Mouse (Mus musculus) induced T-regulatory cell, adult 2 months (primary cell): ENCODE data around the gene Peak1.

Experiments used
- DNase-seq: peaks from one replicate; pipeline ENCODE4 v3.0.0-alpha.2; 2012; ENCODE audit warnings: low read depth

Gene Peak1

DNA sequence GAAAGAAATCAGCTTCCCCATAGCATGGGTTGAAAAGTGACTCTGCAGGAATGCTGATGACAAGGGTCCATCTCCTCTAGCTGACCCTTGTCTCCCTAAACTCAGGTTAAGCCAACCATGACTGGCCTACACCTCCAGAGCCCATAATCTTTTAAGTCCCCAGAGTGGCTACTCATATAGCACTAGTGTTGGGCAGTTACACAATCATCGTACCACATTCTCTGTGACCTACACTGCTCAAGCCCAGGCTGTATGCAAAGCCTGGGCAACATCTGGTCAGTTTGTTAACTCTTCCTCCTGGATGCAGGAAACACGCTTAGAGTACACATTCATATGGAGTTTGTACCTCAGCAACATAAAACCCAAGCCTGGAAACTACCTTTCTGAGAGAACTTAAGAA is 217.7 kb downstream of the Peak1 start:
- no peak for DNase-seq

DNA sequence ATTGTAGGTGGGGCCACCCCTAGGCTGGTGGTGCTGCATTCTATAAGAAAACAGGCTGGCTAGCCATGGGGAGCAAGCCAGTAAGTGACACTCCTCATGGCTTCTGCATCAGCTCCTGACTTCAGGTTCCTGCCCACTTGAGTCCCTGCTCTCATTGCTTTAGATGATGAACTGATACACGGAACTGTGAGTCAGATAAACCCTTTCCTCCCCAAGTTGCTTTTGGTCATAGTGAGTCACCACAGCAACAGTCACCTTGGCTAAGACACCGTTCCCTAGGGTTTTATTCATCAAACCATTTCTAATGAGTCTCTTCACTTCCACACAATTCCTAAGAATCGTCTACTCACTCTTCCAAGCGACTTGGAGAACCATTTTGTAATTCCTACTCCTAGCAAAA is 220.9 kb downstream of the Peak1 start:
- no peak for DNase-seq

DNA sequence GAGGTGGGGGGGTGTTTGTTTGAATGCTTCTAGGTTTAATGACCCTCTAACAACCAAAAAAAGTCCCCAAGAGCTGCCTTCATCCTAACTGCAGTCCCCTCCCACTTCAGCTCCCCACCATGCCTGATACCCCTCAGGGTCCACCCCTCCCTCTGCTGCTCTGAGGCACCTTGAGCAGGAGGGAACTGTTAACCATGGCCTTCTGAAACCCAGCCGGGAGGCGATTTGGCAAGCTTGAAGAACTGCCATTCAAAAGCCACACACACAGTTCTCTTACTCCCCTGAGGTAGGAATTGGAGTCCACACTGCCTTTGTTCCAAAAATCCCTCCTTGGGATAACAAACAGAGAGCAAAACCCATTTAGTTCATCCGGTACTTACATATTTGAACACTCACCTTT is 222.7 kb downstream of the Peak1 start:
- no peak for DNase-seq

DNA sequence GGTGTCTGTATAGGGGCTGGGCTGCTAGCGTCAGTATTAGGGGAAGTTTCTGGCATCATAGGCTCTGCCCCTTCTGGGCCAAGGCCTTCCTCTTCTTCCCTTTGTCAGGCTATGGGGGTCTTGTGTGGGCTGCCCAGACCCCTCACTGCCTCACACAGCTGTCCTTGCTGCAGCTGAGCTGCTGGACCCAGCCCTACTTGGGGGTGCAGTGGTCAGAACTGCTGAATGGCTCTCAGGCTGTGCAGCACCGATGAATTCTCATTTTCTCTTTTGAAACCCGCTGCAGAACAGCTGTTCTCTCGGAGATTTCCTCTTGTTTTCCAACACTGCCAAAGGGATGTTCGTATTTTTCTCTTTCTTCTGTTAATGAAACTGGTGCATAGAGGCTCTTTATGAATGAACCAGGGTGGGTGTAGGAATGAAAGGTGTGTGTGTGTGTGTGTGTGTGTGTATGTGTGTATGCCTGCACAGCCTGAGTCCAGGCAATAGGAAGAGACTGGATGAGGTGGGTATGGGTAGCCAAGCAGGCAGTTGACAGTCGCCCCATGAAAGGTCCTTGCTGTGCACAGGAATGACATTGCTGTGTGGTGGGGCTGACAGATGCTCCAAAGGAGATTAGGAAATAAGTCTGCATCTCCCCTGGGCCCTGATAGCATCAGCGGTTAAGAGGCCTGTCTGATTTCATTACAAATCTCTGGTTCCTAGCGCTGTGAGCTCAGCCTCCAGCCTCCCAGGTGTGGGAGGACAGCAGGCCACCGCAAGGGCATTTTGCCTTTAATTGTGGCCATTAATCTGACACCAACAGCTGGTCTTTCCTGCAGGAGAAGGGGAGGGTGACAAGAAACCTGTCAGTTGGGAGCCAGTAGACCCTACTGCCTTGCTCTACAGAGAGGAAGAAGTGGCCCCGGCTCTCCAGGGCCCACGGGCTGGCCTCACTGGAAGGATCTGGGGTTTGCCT is 226.1 kb downstream of the Peak1 start:
- DNase-seq: no peak

DNA sequence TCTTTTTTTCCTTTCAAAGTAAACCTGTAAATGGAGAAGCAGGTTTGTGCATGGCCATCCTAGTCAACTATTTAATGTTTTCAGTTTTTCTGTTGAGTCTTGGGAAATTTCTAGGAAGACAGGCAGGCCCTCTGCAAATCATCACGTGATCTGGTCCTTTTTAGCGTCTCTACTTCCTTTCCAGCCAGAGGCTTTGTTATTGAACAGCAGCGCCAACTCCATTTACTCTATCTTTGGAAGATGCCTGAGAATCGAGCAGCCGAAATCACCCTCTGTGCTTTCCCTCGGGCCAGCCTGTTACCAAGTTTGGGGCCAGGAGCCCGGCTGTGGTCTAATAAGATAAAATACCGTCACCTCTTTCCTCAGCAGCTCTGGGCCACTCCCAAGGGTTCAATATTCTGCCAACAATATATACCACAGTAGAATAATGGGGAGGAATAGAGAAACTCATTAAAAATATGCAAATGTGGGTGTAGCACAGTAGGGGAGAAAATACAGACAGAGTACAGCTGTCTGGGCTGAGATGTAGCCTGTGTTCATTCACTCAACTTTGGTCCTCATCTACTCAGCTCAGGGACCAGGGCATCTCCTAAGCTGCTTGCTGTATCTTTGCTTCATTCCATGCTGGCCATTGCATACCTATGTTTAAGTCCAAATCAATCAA is 237.6 kb downstream of the Peak1 start:
- no peak for DNase-seq

DNA sequence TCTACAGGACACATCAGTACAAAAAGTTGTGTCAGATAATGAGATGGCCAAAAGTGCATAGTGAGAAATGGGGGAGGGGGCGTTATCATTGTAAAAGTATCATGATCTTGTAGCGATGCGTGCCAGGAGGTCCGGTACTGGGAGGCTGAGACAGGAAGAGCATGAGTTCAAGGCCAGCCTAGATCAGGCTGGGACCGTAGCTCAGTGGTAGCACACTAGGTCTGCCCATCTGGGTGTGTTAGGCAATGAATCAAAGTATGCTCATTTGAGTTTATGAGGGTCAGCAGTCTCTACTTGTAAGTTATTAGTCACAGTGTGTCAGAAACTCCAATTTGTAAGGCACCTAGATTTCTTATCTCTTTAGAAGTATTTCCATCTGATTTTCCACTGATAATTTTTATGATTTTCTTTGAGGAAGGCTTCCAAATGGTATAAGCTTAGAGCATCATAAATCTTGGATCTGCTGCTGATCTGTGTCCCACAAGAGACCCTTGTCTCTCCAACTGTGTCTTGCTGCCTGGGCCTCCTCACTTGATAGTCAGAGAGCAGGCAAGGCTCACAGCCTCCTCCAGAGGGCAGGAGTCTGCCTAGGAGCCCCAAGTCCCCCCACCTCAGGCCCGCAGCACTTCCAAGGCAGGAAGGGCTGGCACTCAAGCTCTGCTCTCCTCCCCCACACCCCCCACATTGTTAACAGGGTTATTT is 238.3 kb downstream of the Peak1 start:
- no peak for DNase-seq

DNA sequence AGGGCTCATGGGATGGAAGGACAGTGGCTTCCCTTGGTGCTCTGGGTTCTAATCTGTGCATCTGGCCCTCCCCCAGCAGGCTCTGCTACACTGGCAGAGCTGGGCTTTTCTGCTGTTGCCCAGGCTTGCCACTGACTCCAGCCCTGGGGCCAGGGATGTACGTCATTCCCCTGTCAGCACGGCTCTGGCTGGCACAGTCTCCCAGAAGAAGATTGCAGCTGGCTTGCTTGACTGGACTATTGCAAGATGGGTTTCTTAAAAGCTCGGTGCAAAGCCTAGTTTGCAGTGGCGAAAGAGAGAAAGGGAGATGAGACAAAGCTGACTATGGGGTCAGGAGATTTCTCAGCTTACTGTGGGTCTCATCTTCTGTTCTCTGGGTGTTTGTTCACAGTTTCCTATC is 240.5 kb downstream of the Peak1 start:
- no peak for DNase-seq

DNA sequence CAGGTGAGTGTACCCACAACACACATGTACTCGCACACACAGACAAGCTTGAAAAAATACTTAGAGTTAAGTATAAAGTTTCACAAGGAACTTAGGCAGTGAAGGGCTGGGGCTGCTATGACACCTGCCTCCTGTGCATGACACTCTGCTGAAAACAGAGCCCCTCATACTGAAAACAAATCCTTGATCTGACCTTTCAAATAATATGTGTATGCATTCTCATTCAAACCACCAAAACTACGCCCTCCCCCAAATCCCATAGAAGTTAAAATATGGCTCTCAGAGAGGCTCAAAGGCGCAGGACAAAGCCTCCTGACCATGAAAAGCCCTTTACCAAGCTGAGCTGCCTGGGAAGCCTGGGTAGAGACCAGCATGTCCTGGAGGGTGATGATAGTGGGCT is 242.6 kb downstream of the Peak1 start:
- DNase-seq: no peak

DNA sequence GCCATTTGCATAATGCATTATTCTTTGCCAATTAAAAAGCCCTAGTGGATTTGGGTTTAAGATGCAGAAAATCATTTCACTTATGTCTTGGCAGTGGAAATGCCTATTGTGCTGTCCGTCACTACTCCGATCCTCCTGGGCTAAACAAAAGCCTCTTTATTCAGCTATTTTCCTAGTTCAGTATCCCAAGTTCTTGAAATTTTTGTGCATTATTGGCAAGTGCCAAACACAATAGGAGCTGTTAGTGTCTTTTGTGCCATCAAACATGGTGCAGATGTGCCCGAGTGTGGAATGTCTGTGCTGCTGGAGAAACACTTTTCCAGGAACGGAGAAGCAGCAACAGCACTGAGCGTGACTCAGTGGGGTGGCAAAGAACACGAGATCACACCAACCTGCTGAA is 250.2 kb downstream of the Peak1 start:
- DNase-seq: no peak

DNA sequence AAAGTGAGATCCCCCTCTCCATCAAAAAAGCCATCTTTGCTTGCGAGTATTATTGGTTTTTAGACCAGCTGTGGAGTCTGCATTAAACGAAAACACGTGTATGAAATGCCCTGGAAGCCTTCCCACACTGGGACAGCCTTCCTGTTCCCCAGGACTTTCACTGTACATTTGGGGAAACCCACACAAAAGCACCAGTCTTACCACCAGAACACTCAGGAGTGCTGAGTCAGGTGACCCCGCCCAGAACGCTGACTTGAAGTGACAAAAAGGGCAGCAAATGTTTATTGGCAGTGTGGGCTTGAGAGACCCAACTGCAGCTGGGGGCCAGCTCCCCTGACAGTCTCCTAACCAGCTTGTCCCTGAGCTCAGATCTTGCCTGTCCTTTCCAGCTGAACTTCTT is 251.7 kb downstream of the Peak1 start:
- peak; percentile 29 for DNase-seq

DNA sequence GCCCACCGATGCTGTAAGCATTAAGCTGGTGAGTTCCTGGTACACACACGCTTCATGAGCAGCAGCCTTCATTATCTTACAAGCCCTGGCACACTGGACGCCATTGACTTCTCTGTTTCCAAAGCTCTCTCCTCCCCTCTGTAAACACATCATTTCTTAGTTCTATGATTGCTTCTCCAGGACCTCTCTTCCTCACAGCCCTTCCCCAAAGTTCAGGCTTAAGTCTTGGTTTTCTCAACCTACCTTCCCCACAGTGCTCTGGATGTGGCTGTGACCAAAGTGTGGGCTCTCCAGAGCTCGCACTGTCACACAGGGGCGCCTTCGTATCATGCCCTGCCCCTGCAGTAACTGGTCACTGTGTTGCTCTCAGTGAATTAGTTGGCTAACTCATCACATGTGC is 252.5 kb downstream of the Peak1 start, which contains the start of gene Tspan3:
Gene Tspan3, minus strand, starts transcription at position 101 of the 400 bp plus-strand sequence.
- DNase-seq: no peak

DNA sequence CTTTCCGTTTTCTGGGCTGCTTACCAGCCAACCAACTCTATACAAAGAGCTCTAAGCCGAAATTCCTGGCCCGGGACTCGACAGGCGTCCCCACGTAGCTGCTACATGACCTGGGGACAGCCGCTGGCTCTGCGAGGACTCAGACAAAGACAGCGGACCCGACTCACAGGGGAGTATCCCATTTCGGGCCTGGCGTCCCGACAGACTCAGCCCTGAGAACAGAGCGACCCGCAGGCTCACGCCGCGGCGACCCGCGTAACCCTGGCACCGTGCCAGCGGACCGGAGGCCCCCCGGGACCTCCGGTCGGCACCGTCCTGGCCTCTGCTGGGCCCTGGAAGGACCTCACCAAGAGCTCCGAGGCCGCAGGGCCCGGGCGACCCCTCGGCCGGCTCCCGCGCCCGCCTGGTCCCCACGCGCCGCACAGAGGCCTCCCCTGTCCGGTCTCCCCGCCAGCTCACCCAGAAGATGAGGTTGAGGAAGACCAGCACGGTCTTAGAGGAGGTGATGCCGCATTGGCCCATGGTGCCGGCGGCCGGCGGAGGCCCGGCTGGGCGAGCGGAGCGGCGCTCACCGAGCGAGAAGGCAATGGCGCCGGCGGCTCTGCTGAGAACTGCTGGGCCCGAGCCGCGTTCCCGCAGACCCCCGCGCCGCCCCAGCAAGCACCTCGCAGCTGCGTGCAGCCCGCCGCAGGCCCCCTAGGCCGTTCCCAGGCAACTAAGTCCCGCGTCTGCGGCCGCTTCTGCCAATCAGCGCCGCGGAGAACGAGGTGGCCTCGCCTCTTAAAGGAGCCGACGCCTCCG is 257.3 kb downstream of the Peak1 start:
- peak; percentile 89 for DNase-seq

DNA sequence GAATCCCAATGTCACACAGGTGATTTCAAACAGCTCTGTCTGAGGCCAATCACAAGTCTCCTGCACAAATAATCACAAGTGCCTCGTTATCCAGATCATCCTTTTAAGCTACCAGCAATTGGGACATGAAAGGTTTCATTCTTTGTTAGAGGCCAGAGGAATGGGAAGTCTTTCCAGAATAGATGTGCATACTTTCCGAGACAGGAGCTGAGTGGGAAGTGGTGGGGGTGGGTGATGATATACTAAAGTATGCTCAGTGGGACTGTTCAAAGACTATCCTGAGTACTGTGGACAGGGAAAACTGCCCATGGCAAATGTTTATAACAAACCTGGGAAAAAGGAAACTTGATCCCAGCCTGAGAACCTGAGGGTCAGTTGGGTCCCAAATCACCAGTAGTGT is 258.4 kb downstream of the Peak1 start:
- DNase-seq: no peak

DNA sequence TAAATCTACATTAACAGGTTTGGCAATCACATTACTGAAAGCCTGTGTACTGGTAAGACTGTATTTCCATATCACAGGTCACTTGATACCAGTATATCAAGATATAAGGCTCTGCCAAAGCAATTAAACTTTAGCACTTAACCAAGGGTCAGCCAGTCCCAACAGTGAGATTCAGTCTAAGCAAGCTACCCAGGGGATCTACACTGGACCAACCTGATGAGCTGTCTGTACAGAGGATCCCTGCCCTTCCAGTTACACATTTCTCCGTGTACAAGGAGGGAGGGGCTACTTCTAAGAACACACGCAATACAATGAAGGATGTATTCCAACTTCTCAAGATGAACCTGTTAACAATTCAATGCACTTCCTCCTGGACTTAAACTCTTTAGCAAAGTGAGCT is 259.8 kb downstream of the Peak1 start:
- DNase-seq: no peak

DNA sequence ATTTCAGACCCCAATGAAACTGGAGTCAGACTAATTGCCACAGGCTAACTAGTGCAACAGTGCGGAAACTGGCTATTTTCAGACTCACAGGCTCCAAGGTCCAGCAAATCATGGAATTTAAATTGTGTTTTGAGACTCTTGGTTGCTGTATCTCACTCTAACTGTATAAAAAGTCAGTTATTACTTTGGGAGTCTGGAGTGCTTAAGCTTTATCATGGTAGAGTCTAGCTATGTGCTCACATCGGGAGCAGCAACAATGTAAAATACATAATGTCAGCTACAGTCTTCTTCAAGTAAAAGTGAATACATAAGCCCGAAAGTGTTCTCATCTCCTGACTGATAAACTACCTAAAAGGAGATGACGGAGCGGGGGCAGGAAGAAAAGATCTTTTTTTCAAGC is 263.3 kb downstream of the Peak1 start:
- no peak for DNase-seq

DNA sequence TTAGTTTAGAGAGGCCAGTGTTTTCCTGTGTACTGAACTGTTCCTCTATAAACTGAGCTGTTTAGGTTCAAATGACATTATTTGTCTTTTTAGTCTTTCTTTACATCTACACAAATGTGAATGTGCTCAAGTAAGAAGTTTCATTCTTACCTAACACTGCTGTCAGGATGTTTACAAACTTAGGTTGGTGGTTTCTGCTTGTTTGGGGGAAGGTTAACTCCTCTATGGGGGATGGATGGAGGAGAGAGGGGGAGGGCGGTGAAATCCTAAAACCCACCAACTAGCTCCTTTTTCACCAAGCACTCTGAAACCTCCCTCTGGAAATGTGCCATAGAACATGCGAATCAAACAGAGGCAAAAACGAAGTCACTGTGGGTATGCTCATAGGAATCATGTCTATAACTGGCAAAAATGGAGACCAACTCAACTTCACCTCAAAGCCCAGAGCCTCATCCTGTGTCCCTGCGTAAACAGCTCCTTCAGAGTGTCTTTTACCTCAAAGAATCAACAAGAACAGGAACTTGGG is 265.3 kb downstream of the Peak1 start:
- peak; percentile 55 for DNase-seq

DNA sequence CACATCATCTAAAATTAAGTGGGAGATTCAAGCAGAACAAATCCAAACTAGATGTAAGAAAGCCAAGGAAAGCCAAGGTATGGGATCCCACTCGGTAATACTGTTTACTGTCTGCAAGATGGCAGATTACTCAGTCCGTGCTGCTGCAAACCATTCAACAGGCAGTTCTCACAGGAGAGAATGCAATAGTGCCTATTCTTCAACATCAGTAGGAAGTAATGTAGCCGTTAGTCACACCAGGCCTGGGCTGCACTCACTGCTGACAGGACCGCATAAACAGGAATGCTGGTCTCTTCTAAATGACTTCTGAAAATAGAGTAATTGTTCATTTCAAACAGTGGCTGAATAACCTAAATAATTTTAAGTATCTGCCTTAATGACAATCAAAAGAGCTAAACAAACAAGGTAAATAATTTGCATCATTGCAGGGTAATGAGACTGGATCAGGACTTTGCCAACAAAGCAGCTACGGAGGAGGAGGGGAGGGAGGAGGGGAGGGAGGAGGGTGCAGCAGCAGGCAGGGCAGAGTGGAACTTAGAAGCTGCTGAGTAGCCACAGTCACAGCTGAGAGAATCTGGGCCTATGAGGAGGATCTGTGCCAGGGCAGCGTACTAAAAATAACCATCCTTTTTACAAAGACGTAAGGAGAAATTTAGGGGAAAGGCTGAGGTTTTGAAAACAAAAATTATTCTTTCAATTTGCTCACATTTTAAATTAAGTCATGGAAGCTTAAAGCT is 266.0 kb downstream of the Peak1 start:
- no peak for DNase-seq
